Mouse (Mus musculus) layer of hippocampus, postnatal 10 days (tissue): ENCODE measurements at regions not wholly inside any gene's neighbourhood (a gene's known extent, or its start where the extent isn't known, plus 50 kb on each side); places are given as distances from the start of the nearest gene placed in this dataset.

ENCODE experiments used
- DNase-seq, 2 experiments: peaks; one replicate each; pipeline ENCODE4 v3.0.0; 2021; ENCODE audit warnings: low spot score in 2 of 2

DNA sequence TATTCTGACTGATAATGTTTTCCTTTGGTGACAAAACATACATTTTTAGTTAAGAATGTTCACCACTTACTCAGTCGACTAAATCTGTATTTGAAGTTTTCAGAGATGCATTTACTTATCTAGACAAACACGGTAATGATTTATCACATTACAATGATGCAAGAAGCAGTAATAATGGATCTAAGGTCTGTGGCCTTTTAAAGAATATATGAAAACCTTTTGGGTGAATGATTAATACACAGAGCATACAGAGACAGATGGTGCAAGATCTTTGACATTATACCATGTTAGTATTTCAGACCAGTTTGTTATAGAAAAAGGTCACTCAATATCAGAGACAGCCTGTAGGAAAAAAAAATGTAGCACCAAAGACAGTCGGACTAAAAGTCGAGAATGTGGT, 1004.2 kb upstream of the Ncam2 start:
- DNase-seq: no peak

DNA sequence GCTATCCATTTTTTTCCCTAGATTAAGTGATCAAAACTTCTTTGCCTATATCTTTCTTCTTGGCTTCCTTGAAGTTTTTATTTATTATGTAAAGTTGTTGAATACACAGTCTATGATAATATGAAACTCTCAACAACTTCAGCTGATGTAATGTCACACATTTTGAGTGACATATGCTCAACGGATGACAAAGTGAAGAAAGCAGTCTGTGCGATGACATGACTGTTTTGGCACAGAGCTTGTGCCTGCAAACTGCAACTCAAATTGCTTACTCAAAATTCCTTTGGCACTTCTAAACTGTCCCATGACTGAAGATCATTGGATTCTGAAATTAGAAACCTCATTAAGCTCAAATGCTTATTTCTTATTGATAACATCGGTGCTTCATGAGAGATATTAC, 997.7 kb upstream of the Ncam2 start:
- no peak for DNase-seq

DNA sequence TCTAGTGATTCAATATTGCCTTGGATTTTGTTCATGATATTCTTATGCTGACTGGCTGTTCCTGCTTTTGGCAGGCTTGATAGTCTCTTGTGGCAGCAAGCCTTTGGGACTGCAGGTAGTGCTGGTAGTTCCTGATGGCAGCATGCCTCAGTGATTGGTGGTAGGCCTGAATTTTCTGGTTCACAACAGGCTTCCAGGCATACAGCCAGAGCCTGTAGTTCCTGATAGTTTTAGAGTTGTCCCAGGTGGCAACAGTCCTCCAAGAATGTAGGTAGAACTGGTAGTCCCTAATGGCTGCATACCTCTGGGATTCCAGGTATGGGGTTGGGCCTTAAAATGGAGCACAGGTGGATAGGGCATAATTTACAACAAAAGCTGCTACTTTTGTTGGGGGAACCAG, 987.7 kb upstream of the Ncam2 start:
- no peak for DNase-seq

DNA sequence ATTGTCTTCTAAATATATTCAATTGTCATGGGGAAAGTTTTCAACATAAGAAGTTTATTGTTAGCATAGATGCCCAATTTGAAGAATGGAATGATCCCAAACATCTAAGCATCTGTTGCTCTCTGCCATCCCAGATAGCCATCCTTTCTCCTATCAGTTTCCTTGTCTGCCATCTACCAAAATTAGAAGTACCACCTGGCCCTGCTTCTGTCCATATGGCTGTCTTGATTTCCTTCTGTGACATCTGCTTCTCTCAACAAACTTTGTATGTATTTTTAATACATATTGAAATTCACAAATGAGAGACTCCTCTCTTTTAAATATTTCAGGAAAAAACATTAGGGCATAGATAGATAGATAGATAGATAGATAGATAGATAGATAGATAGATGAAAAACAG, 945.1 kb upstream of the Ncam2 start:
- DNase-seq: peak in 1 of 2 experiments; percentile 27

DNA sequence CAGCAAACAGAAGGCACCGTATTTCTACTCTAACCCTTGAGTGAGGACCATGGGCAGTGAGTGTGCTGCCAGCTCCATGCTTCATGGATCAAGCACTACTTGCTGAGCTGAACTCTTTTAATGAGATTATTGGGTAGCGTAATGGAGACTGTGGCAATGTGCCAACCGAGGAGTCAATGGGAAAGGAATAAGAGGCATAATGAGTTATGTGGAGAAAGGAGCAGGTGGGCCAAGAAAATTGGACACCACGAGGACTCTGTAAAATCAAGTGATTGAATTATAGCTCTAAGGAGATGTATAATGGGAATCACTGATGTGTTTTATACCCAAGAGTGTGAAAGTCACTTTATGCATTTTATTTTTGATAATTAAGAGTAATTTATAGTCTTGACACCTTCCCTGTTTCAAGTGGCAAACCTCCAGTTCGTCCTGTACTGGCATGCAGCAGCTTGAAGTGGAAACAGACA, 934.3 kb upstream of the Ncam2 start:
- no peak for DNase-seq

DNA sequence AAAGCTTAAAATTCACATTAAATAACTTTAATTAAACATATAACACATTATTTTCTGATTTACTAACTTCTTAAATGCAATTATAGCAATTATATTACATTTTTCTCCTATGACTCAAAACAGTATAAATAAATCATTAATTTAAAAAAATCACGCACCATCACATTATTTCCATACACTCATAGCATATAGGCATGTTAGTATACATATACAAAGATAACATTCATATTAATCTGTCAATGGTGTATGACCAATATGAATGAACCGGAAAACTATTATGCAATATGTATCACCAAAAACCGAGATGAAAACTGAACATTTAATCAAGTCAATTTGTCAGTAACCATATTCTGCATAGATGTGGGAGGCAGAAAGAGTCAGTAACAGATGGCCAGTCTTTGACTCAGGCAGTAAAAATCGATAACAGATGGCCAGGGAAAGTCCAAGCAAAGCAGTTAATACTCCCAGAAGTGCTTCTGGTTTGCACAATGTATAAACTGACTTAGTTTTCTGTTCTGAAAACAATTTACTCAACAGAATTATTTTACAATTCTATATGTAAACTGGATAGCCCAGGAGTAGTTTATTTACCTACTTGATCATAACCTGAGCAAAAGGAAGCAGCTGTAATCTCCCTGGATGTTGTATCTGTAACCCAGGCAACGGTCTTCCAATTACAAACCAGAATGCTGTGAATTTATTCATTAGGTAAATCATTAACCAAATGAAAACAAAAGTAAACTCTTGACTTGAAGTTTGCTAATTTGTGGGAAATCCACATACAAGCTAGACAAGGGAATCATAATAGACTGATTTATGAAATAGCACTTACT, 928.0 kb upstream of the Ncam2 start:
- no peak for DNase-seq
